Mouse (Mus musculus): ENCODE results near the gene Kansl1.
"Not testable (repeated sequence)": the region's sequence is repeated elsewhere in the genome, so short reads cannot be mapped to it uniquely, and the experiment has no call there.

The Kansl1 gene

GRCm38 (mm10) chr11:104468751-104469268 lies at the start of gene Kansl1:
Gene Kansl1, minus strand, starts transcription at chr11:104468861.
- no peak for DNase-seq (ENCODE audit: low read depth, low spot score)

- DNase-seq (ENCODE audit: low read depth, low spot score): no peak
Observed at GRCm38 (mm10) chr11:104512436-104512835, 43.8 kb upstream of the Kansl1 start.

GRCm38 (mm10) chr11:104510606-104511005 lies 41.9 kb upstream of the Kansl1 start:
- DNase-seq (ENCODE audit: low read depth, low spot score): peak; percentile 13

- DNase-seq (ENCODE audit: low read depth, low spot score): no peak
Observed at GRCm38 (mm10) chr11:104508455-104508854, 39.8 kb upstream of the Kansl1 start.

- no peak for DNase-seq (ENCODE audit: low read depth, low spot score)
Observed at GRCm38 (mm10) chr11:104488292-104488691, 19.6 kb upstream of the Kansl1 start.

GRCm38 (mm10) chr11:104481971-104482370 lies 13.3 kb upstream of the Kansl1 start:
- DNase-seq (ENCODE audit: low read depth, low spot score): no peak

GRCm38 (mm10) chr11:104479505-104479904 lies 10.8 kb upstream of the Kansl1 start:
- DNase-seq (ENCODE audit: low read depth, low spot score): no peak

- peak; percentile 89 for DNase-seq (ENCODE audit: low read depth, low spot score)
Observed at GRCm38 (mm10) chr11:104469371-104469835, 742 bp upstream of the Kansl1 start.

- DNase-seq (ENCODE audit: low read depth, low spot score): no peak
Observed at GRCm38 (mm10) chr11:104467698-104468097, 963 bp downstream of the Kansl1 start.

- DNase-seq (ENCODE audit: low read depth, low spot score): peak; percentile 62
Observed at GRCm38 (mm10) chr11:104461551-104461950, 7.1 kb downstream of the Kansl1 start.

GRCm38 (mm10) chr11:104459671-104460070 lies 9.0 kb downstream of the Kansl1 start:
- no peak for DNase-seq (ENCODE audit: low read depth, low spot score)

- no peak for DNase-seq (ENCODE audit: low read depth, low spot score)
Observed at GRCm38 (mm10) chr11:104458507-104458906, 10.2 kb downstream of the Kansl1 start.

GRCm38 (mm10) chr11:104452709-104453108 lies 16.0 kb downstream of the Kansl1 start:
- DNase-seq (ENCODE audit: low read depth, low spot score): no peak

GRCm38 (mm10) chr11:104451239-104451638 lies 17.4 kb downstream of the Kansl1 start:
- no peak for DNase-seq (ENCODE audit: low read depth, low spot score)

- not testable (repeated sequence) for DNase-seq (ENCODE audit: low read depth, low spot score)
Observed at GRCm38 (mm10) chr11:104448499-104448898, 20.2 kb downstream of the Kansl1 start.

- DNase-seq (ENCODE audit: low read depth, low spot score): no peak
Observed at GRCm38 (mm10) chr11:104445538-104445937, 23.1 kb downstream of the Kansl1 start.

- no peak for DNase-seq (ENCODE audit: low read depth, low spot score)
Observed at GRCm38 (mm10) chr11:104445044-104445443, 23.6 kb downstream of the Kansl1 start.

- DNase-seq (ENCODE audit: low read depth, low spot score): no peak
Observed at GRCm38 (mm10) chr11:104443359-104443758, 25.3 kb downstream of the Kansl1 start.

- DNase-seq (ENCODE audit: low read depth, low spot score): peak; percentile 91
Observed at GRCm38 (mm10) chr11:104442333-104443136, 26.1 kb downstream of the Kansl1 start.

GRCm38 (mm10) chr11:104441475-104442332 lies 27.0 kb downstream of the Kansl1 start:
- DNase-seq (ENCODE audit: low read depth, low spot score): peak; percentile 74

- DNase-seq (ENCODE audit: low read depth, low spot score): peak; percentile 14
Observed at GRCm38 (mm10) chr11:104440521-104441474, 27.9 kb downstream of the Kansl1 start.

Data from embryo, embryonic 11.5 days (tissue).